Mouse (Mus musculus) urinary bladder, postnatal 4 days (tissue): ENCODE measurements at regions not wholly inside any gene's neighbourhood (a gene's known extent, or its start where the extent isn't known, plus 50 kb on each side); places are given as distances from the start of the nearest gene placed in this dataset.

Experiments
- DNase-seq, 2 experiments: peaks; one replicate each; pipeline ENCODE4 v3.0.0; 2021 to 2022; ENCODE audit warnings: low spot score in 2 of 2

DNA sequence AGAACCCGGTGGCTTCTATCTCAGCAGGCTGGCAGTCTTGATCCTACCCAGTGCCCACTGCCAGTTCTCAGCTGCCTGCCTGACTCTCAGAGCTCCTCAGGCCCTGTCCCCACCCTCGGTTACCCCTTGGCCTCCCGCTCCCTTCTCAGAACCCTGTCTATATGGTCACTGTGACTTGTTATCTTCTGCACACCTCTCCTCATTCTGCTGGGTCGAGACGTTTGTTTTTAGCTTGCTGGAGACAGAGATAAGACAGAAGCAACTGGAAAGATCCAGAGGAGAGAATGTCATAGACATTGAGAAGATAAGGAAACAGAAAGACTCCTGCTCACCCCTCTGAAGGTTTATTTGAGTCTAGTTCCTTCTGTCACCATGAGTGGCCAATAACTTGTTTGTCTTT is 53.8 kb upstream of the Phc1 start:
- no peak for DNase-seq

DNA sequence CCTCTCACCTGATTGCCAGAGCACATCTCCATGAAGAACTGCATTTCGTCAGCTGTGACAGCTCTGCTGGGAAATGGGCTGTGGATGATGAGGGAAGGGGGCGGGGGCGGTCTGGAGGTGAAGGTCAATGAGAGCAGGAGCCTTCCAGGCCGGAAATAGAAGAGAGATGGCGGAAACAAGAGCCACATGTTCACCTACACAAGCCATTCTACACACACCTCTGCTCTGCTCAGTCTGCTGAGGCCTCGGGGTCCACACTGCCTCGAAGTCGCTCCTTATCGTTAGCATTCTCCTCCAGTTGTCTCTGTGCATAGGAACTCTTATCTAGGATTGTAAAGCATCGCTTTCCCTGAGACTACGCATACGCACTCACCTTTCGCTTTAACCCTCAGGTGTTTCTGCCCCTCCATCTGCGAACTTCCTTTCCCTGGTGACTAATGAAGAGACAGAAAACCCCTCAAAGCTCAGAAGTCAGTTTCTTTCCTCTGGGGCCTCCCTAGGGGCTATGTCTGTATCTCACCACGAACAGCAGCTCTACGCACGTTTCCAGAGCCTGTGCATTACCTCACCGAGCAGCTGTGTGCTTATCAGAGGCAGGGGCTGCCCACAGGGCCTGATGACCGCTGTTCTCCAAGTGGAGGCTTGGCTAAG is 53.0 kb upstream of the Phc1 start:
- DNase-seq, result no peak

DNA sequence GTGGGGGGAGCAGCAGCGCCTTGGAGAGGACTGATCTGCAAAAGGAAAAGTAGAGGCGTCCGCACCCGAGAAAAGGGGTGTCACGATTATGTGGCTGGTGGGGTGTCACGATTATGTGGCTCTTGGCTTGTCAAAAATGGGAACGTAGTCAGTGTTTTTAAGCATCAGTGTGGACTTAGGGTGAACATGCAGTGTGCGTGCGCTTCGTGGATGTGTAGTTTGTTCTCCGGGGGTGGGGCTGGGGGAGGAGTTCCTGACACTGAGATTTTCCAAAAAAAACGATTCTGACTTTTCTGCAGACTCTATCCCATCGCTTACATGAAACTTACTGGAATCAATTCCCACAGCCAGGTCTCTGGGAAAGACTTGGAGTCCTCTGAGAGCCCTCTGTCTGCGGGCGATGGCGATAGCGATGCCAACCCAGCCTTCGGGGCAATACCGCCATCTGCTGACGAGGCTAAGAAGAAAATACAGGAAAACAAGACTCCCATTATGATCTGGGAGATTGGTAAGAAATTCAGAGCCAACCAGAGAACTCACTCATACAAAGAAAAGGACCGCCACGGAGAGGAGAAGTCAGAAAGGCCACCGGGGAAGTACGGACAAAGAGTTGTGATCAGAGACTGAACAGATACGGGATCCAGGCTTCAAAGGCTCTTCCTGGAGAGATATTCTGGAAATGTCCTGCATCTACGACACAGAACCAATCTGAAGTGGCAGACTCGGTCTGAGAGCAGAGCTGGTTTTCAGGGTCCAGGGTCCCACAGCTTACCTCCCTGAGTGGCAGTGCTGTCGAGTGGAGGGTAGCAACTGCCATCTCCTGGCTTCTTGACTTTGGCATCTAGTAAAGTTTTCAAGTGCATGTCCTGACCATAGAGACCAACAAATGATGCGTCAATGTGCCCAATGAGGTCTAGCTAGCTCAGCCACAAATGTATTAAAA is 51.6 kb upstream of the Phc1 start:
- DNase-seq, result peak; percentile 47 to 72

DNA sequence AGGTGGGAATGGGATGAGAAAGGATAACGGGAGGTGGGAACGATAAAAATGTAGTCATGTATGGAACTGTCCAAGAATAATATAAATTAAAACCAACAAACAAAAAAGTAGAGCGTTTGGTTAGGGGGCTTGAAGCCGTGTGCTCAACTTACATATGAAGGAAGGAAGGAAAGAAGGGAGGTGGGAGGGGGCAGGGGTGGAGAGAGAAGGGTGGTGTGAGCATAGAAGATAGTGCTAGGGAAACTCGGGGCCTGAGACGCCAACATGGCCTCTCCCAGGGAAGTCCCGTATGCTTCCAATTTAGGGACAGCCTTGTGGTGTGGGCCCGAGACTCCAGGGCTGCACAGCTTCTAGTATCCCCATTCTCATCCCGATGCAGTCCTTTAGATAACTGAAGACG is 50.8 kb upstream of the Phc1 start:
- DNase-seq, result no peak

DNA sequence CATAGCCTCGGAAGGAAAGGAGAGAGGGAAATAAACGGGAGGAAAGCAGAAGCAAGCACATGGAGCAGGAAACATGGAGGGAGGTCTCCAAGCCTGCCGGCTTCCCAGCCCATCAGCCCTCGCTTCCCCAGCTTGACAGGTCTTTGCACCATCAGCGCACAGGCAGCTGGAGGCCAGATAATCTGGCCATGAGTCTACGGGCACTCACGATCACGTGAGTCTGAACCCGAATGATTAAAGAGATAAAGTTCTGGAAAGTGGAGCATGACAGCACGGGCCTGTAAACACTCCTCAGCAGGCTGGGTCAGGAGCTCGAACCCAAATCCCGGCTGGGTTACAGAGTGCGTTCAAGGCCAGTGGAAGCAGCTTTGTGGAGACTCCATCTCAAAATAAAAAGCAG is 50.4 kb upstream of the Phc1 start:
- no peak for DNase-seq
